ENCODE assay signal across 24 mouse cellular contexts in genomic region chr2:146196126-146196525, GRCm38 (mm10). TPM values are rescaled to one million over a fixed set of nuclear protein-coding genes. Genes with fewer than 3 reads are reported as not detected.
DNase-seq lines count a peak whose midpoint lies in the region; ATAC-seq lines count a peak whose summit lies in the region.
"Had no signal": no experiment of that assay in that cellular context is flagged by ENCODE, and none has a peak within 500 bp of the region (broad histone marks: within the 10 kb centered on the region; RNA-seq: fewer than 3 reads in every experiment).

No protein-coding gene starts in this region.

- H3K4me2 ChIP-seq in forebrain, embryonic 15.5 days (replicated peaks) = no peak overlapping the region
- H3K4me2 ChIP-seq in forebrain, embryonic 13.5 days = no peak overlapping the region
- H3K4me2 ChIP-seq: heart, embryonic 15.5 days; hindbrain, embryonic 14.5 days had no signal

- no peaks in the 10 kb centered on the region for H3K27me3 ChIP-seq in forebrain, embryonic 15.5 days
- H3K27me3 ChIP-seq in forebrain, embryonic 13.5 days = no peaks in the 10 kb centered on the region
- H3K27me3 ChIP-seq: heart, embryonic 15.5 days had no signal

- 0 out of 2 replicates have a peak, but pooled peaks have one; percentile 23 for ATAC-seq in forebrain, embryonic 15.5 days (replicated peaks)
- no peak for ATAC-seq in forebrain, embryonic 13.5 days
- ATAC-seq: activated CD4-positive, CD25-positive, alpha-beta regulatory T cell, adult 4 months; intestine, embryonic 16.5 days; Patski had no signal

- H3K27ac ChIP-seq in forebrain, embryonic 15.5 days (replicated peaks) = no peak overlapping the region
- H3K27ac ChIP-seq in forebrain, embryonic 13.5 days = no peak overlapping the region
- H3K27ac ChIP-seq: embryonic facial prominence, embryonic 10.5 days; forebrain, embryonic 10.5 days; heart, embryonic 10.5 days; heart, embryonic 15.5 days; hindbrain, embryonic 10.5 days; hindbrain, embryonic 14.5 days had no signal

- H3K9ac ChIP-seq in forebrain, embryonic 15.5 days (replicated peaks) = no peak overlapping the region
- no peak overlapping the region for H3K9ac ChIP-seq in forebrain, embryonic 13.5 days
- H3K9ac ChIP-seq: heart, embryonic 15.5 days; hindbrain, embryonic 14.5 days had no signal

- H3K4me3 ChIP-seq in forebrain, embryonic 15.5 days = no peak overlapping the region
- H3K4me3 ChIP-seq in forebrain, embryonic 13.5 days = no peak overlapping the region
- H3K4me3 ChIP-seq: embryonic facial prominence, embryonic 10.5 days; erythroblast, embryonic 14.5 days; forebrain, embryonic 10.5 days; heart, embryonic 10.5 days; heart, embryonic 15.5 days; hindbrain, embryonic 10.5 days had no signal

- H3K36me3 ChIP-seq in forebrain, embryonic 15.5 days = no peaks in the 10 kb centered on the region
- no peaks in the 10 kb centered on the region for H3K36me3 ChIP-seq in forebrain, embryonic 13.5 days (ENCODE audit: poor library complexity, severe bottlenecking)
- H3K36me3 ChIP-seq: embryonic facial prominence, embryonic 10.5 days; forebrain, embryonic 10.5 days; heart, embryonic 10.5 days; heart, embryonic 15.5 days; hindbrain, embryonic 10.5 days had no signal

- 87% methylated on average over 11 of the region's 11 CpGs for WGBS in forebrain, embryonic 15.5 days
- WGBS in forebrain, embryonic 13.5 days = 91% methylated on average over 11 of the region's 11 CpGs

- H3K4me1 ChIP-seq in forebrain, embryonic 15.5 days = no peaks in the 10 kb centered on the region; the same call in 1 of the 2 replicates
- H3K4me1 ChIP-seq in forebrain, embryonic 13.5 days = 0 out of 2 replicates have a peak, but pooled peaks cover 4% of the 10 kb centered on the region
- H3K4me1 ChIP-seq: heart, embryonic 10.5 days; heart, embryonic 15.5 days; hindbrain, embryonic 10.5 days had no signal

- no peaks in the 10 kb centered on the region for H3K9me3 ChIP-seq in forebrain, embryonic 15.5 days
- H3K9me3 ChIP-seq in forebrain, embryonic 13.5 days (replicated peaks) = no peaks in the 10 kb centered on the region
- H3K9me3 ChIP-seq: embryonic facial prominence, embryonic 10.5 days; forebrain, embryonic 10.5 days; heart, embryonic 10.5 days; heart, embryonic 15.5 days; hindbrain, embryonic 10.5 days had no signal

- DNase-seq in heart, adult 9 months (ENCODE audit: low spot score in 2 of 2) = peak; percentile 14 to 18
- DNase-seq in heart, adult 8-10 months (ENCODE audit: low spot score) = no peak
- DNase-seq in MN1 (ENCODE audit: low spot score) = peak; percentile 24
- peak; percentile 29 for DNase-seq in induced T-regulatory cell, adult 2 months (ENCODE audit: low read depth)
- no peak for DNase-seq in left cerebral cortex, adult 18-20 months (ENCODE audit: low spot score in 2 of 2)
- DNase-seq: adrenal gland, postnatal 14 days; cerebellum, adult 2 months; cerebellum, postnatal 10 days; gastrocnemius, postnatal 10 days had no signal

RNA-seq across cellular contexts. Expression of gene Insm1, which starts 25.6 kb away (rescaled TPM):
- polyA plus RNA-seq in forebrain, embryonic 15.5 days (2015; fragmentation: Nextera tagmentation; extraction: Ambion mirVana) = 13.5 and 15.6 TPM in 2 replicates
- polyA plus RNA-seq in forebrain, embryonic 13.5 days (2015; fragmentation: Nextera tagmentation; extraction: Ambion mirVana) = 10.0 and 12.8 TPM in 2 replicates
- not detected for total RNA-seq in heart, adult 8-10 months (2022)
- 1 to 10 TPM; 6.7 to 7.0 TPM for total RNA-seq in left cerebral cortex, adult 18-20 months (2021)
- total RNA-seq: gastrocnemius, postnatal 10 days; heart, postnatal 25 days; MEL had no signal
- polyA plus RNA-seq: activated CD4-positive, CD25-positive, alpha-beta regulatory T cell, adult 4 months; C2C12; erythroblast, embryonic 14.5 days; heart, embryonic 15.5 days; Patski had no signal

Comparison
In these comparisons a context has a peak if more than half of its experiments do, and no peak if none do; other contexts are left out.
1. DNase-seq: peak in heart, adult 9 months (2 of 2), MN1 (single experiment) and induced T-regulatory cell, adult 2 months (single experiment); none in heart, adult 8-10 months (single experiment) and left cerebral cortex, adult 18-20 months (0 of 2).
2. RNA of gene Insm1, which starts 25.6 kb away (total RNA-seq): 6.7 to 7.0 TPM in left cerebral cortex, adult 18-20 months; not detected in heart, adult 8-10 months; every median in the first group is over 4 times any median in the second.